Mouse (Mus musculus): ENCODE results near the gene Agbl2.

Agbl2 gene

DNA sequence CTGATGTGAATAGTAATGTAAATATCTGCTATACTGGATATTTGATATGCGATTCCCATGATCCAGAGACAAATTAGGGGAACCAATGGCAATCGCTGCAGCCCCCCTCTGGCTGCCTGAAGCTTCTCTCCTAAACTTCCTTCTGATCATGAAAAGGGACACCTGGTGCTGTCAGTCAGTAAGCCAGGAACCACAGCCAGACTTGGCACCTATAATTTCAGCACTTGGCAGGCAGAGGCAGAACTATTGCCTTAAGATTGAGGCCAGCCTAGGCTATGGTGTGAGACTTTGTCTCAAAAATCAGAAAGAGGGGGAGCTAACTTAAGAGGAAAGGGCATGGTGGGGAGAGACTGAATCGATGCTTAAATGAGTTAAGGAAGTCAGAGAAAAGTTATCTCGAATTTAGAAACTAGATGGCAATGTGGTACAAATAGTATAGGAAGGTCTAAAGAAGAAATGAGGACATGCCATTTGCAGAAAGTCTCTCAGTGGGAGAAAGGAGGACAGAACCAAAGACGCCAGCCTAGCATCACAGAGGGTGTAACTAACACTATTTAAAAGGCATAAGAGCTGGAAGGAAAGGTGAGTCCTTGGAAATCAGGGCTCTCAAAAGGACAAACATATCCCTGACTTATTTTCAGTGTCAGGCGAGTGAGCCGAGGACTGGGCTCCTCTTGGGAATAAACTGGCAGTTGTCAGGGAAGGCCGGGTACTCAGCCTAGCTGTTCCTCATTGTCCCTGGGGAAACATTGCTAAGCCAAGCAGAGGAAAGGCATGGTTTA lies 88.8 kb downstream of the Agbl2 start:
- DNase-seq (ENCODE audit: low read depth) = no peak

GRCm38 (mm10) chr2:90874025-90874424 lies 91.5 kb downstream of the Agbl2 start:
- no peak for DNase-seq (ENCODE audit: low read depth)

DNA sequence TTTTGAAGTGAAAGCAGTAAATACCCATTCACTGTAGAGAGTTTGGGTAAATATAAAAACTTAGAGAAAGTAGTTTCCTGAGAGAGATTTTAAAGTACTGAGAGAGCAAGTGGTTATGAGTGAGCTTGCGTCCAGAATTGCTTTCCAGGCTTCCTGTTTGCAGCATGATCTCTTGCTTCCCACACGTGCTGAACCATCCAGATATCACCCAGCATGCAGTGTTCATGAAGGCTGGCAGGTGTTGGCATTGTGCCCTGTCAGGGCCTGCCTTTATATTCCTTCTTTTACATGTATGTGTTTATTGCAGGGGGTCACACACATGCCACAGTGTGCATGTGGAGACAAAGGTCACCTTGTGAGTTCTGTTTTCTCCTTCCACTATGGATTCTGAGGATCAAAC lies 92.7 kb downstream of the Agbl2 start:
- no peak for DNase-seq (ENCODE audit: low read depth)

DNA sequence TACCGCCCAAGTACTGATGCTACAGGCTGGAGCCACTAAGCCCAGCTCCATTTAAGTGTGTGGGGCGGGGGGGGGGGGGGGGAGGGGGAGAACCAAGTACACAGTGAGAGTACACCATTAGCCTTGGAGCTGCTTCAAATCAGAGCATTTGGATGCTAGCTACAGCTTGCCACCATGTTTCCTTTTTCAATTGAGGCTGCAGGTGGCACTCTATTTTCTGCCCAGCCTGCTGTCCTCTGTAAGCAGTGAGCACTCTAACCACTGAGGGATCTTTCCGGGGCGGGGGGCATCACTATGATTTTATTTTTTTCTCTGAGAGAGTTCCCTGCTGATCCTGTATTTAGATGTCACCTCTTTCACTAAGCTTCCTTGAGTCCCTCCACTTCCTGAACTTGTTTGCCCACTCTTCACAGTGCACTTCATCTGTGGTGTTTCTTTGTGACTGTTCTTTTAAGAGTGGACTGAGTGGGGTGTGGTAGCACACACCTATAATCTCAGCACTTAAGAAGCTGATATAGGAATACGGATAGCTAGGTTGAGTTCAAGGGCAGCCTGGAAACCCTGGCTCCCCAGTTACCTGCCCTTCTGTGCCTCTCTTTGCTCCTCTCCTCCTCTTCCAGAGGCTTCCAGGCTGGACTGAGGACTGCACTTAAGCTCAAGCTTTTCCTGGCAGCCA lies 95.2 kb downstream of the Agbl2 start:
- DNase-seq (ENCODE audit: low read depth) = no peak

DNA sequence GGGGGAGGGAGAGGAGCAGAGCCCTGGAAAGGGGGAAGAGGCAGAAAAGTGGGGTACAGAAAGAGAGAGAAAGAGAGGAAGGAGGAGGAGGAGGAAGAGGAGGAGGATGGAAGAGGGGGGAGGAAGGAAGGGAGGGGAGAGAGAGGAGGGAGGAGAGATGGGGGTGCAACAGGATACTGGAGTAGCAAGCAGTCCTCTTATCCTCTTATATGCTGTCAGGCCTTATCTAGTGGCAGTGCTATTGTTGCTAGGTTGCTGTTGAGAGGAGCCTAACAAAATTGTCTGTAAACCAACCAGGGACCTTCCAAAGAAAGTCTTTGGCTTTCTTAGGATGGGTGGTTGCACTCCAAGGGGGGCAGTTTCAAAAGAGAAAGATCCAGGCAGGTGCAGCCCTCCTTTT lies 96.9 kb downstream of the Agbl2 start:
- no peak for DNase-seq (ENCODE audit: low read depth)

DNA sequence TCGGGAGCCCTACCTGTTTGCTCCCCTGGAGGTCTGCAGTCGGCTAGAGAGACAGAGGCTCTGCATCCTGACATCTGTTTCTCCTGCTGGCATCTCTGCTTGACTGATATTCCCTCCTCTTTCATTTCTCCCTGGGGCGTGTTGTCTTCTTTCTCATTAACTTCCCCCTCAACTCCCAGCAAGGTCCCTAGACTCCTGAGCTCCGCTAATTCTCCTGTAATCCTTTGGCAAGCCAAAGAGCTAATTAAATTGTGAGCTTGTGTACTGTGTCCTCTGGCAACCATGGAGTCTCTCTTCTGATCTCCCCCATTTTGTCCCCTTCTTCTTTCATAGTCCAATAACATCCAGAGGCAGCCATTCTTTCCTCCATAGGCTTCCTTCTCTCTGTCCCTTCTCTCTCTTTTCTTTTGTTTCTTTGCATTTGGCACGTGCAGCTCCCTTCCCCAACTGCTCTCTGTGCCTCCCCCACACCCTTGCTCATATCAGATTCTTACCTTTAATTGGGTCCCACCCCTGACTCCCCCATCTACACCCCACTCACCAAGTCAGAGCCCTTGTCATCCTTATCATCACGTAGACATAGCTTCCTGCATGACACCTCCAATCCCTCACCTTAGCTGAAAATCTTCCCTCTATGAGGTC lies 97.7 kb downstream of the Agbl2 start:
- no peak for DNase-seq (ENCODE audit: low read depth)

DNA sequence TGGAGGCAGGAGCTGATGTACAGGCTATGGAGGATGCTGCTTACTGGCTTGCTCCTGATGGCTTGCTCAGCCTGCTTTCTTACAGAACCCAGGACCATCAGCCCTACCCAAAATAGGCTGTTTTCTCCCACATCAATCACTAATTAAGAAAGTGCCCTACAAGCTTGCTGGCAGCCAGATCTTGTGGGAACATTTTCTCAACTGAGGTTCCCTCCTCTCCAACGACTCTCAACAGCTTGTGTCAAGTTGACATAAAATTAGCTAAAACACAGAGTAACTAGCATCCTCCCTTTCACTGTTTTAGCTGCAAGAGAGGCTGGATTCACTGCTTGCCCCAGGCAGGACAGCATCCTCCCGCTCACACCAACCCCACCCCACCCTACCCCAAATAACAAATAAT lies 99.3 kb downstream of the Agbl2 start:
- DNase-seq (ENCODE audit: low read depth) = no peak
